Mouse (Mus musculus) CH12.LX (cell line): ENCODE measurements around the gene Olfr437. TPM values are rescaled to one million over a fixed set of nuclear protein-coding genes. Genes with fewer than 3 reads are reported as not detected.

Experiments
- DNase-seq: peaks from one replicate; pipeline ENCODE4 v3.0.0-alpha.2; 2013; ENCODE audit errors: extremely low read depth
- H3K27ac ChIP-seq: 2 replicates; pipeline ENCODE4 v1.5.1; 2012; ENCODE audit warnings: low read depth, mild to moderate bottlenecking, control low read depth, moderate library complexity; ENCODE audit not compliant: insufficient read depth
- H3K27me3 ChIP-seq: replicated peaks from 2 replicates; pipeline ENCODE3; 2012; ENCODE audit warnings: inconsistent platforms
- H3K36me3 ChIP-seq, 2 experiments: replicated peaks in 1 of 2; 2 replicates each; pipeline versions ENCODE3 to v1.6.1; 2012; ENCODE audit warnings: inconsistent platforms in 1 of 2, low read length in 1 of 2, mild to moderate bottlenecking in 1 of 2, mixed read lengths in 1 of 2, moderate library complexity in 1 of 2; ENCODE audit not compliant: control insufficient read depth in 1 of 2, insufficient read depth in 1 of 2
- H3K4me1 ChIP-seq, 2 experiments: 2 replicates each; pipeline ENCODE4 v1.6.1; 2012; ENCODE audit warnings: inconsistent platforms in 1 of 2, moderate library complexity in 1 of 2; ENCODE audit not compliant: insufficient read depth in 2 of 2, control insufficient read depth in 1 of 2
- H3K4me2 ChIP-seq: 2 replicates; pipeline ENCODE4 v1.6.1; 2012; ENCODE audit warnings: low read depth, mild to moderate bottlenecking, control low read depth; ENCODE audit not compliant: poor library complexity, insufficient read depth, severe bottlenecking
- H3K4me3 ChIP-seq, 3 experiments: fragments of 150-350 bp in 1 of 3; sonication (generic) in 1 of 3; replicated peaks in 1 of 3; 2 replicates each; pipeline versions ENCODE3 to v1.5.1; 2011 to 2012; ENCODE audit warnings: low read depth in 2 of 3, low read length in 2 of 3, mild to moderate bottlenecking in 2 of 3, moderate library complexity in 2 of 3, control low read depth in 1 of 3, improper control_type of control experiment in 1 of 3, inconsistent platforms in 1 of 3, mixed read lengths in 1 of 3; ENCODE audit not compliant: poor library complexity in 1 of 3
- H3K79me2 ChIP-seq: replicated peaks from 2 replicates; pipeline ENCODE4 v1.6.1; 2012; ENCODE audit warnings: mild to moderate bottlenecking, moderate library complexity; ENCODE audit not compliant: control insufficient read depth, poor library complexity, insufficient read depth, severe bottlenecking; ENCODE audit errors: extremely low read depth
- H3K9ac ChIP-seq: 2 replicates; pipeline ENCODE4 v1.6.1; 2012; ENCODE audit warnings: low read depth, mild to moderate bottlenecking, control low read depth, moderate library complexity; ENCODE audit not compliant: insufficient read depth
- H3K9me3 ChIP-seq: replicated peaks from 2 replicates; pipeline ENCODE3; 2012; ENCODE audit warnings: low read length, inconsistent platforms, mixed read lengths
- CHD2 ChIP-seq: IDR thresholded peaks from 2 replicates; pipeline ENCODE4 v1.6.1; 2011; ENCODE audit warnings: low read length, improper control_type of control experiment
- ETS1 ChIP-seq: conservative IDR thresholded peaks from 2 replicates; pipeline ENCODE4 v1.6.1; 2012; ENCODE audit warnings: low read depth, mild to moderate bottlenecking, inconsistent platforms, low read length, improper control_type of control experiment, moderate library complexity
- HCFC1 ChIP-seq: IDR thresholded peaks from 2 replicates; pipeline ENCODE4 v1.6.1; 2012; ENCODE audit warnings: low read depth, mild to moderate bottlenecking, inconsistent platforms, low read length, improper control_type of control experiment
- JUND ChIP-seq: conservative IDR thresholded peaks from 2 replicates; pipeline ENCODE4 v1.6.1; 2011; ENCODE audit warnings: low read depth, low read length, improper control_type of control experiment
- KAT2A ChIP-seq: IDR thresholded peaks from 2 replicates; pipeline ENCODE4 v1.6.1; 2012; ENCODE audit warnings: low read length, improper control_type of control experiment, inconsistent platforms; ENCODE audit not compliant: insufficient replicate concordance
- MAX ChIP-seq: IDR thresholded peaks from 2 replicates; pipeline ENCODE4 v1.6.1; 2011; ENCODE audit warnings: low read length, improper control_type of control experiment
- MEF2A ChIP-seq: IDR thresholded peaks from 2 replicates; pipeline ENCODE4 v1.6.1; 2014; ENCODE audit warnings: low read depth, mild to moderate bottlenecking, inconsistent platforms, low read length, improper control_type of control experiment, borderline replicate concordance
- MYC ChIP-seq: IDR thresholded peaks from 2 replicates; pipeline ENCODE4 v1.6.1; 2011; ENCODE audit warnings: low read depth, mild to moderate bottlenecking, improper control_type of control experiment, low read length
- POLR2AphosphoS2 ChIP-seq: IDR thresholded peaks from 2 replicates; pipeline ENCODE4 v1.6.1; 2011; ENCODE audit warnings: low read depth, low read length, improper control_type of control experiment
- RAD21 ChIP-seq: IDR thresholded peaks from 2 replicates; pipeline ENCODE4 v1.6.1; 2011; ENCODE audit warnings: low read depth, mild to moderate bottlenecking, low read length, improper control_type of control experiment, moderate library complexity
- SIN3A ChIP-seq: IDR thresholded peaks from 2 replicates; pipeline ENCODE4 v1.6.1; 2012; ENCODE audit warnings: low read length, improper control_type of control experiment, inconsistent platforms
- SMC3 ChIP-seq: IDR thresholded peaks from 2 replicates; pipeline ENCODE4 v1.6.1; 2011; ENCODE audit warnings: low read depth, low read length, improper control_type of control experiment
- TBP ChIP-seq: conservative IDR thresholded peaks from 2 replicates; pipeline ENCODE4 v1.6.1; 2011; ENCODE audit warnings: low read depth, low read length, improper control_type of control experiment
- USF1 ChIP-seq: IDR thresholded peaks from 2 replicates; pipeline ENCODE4 v1.6.1; 2014; ENCODE audit warnings: low read depth, mild to moderate bottlenecking, inconsistent platforms, low read length, improper control_type of control experiment
- ZKSCAN1 ChIP-seq: IDR thresholded peaks from 2 replicates; pipeline ENCODE4 v1.6.1; 2012; ENCODE audit warnings: low read depth, inconsistent platforms, low read length, improper control_type of control experiment, borderline replicate concordance
- dilution Hi-C: fragments of 300-500 bp; cut with MboI; formaldehyde crosslinking; loops from 2 replicates; pipeline ENCODE4 v1.14.3; 2020; ENCODE audit warnings: low sequenced_read_pairs; ENCODE audit not compliant: extremely low pct_unique_long_range_greater_than_20kb, extremely low pct_ligation_motif_present
- in situ Hi-C: fragments of 300-500 bp; cut with MboI; formaldehyde crosslinking; loops from 3 replicates; pipeline ENCODE4 v1.14.3; 2019; ENCODE audit warnings: low sequenced_read_pairs, low pct_ligation_motif_present, low pct_unique_long_range_greater_than_20kb, mixed read lengths
- polyA plus RNA-seq: library from polyadenylated mRNA; unstranded; fragments of >175 nt; gene quantifications from 2 replicates; pipeline ENCODE4 v1.2.1, GENCODE M21; 2012; ENCODE audit warnings: low read depth; ENCODE audit not compliant: insufficient read length
- total RNA-seq, 2 experiments: library from RNA; depleted of rRNA; stranded (reverse); fragments of 300-350 nt in 1 of 2; fragments of >200 nt in 1 of 2; gene quantifications; 2 replicates each; pipeline ENCODE4 v1.2.3; 2012 to 2014

The Olfr437 gene
- total and polyA plus RNA-seq, 3 experiments, result not detected

GRCm38 (mm10) chr6:43178129-43178528, 15.0 kb downstream of the Olfr437 start:
- H3K79me2 ChIP-seq, result no peaks in the 10 kb centered on the region
- H3K9me3 ChIP-seq, result no peaks in the 10 kb centered on the region
- no peaks in the 10 kb centered on the region for H3K4me1 ChIP-seq
- H3K4me2 ChIP-seq, result no peak overlapping the region
- H3K9ac ChIP-seq, result no peak overlapping the region
- TF ChIP-seq MAX, result no peak
- no peak for TF ChIP-seq ETS1
- no peak for TF ChIP-seq HCFC1
- TF ChIP-seq MYC, result no peak
- TF ChIP-seq, all 38 proteins: peak for 0
- DNase-seq, result no peak
- no peaks in the 10 kb centered on the region for H3K27me3 ChIP-seq
- in situ Hi-C loops, result no loop called here
- no peak overlapping the region for H3K4me3 ChIP-seq
- dilution Hi-C loops, result no loop called here
- no peak overlapping the region for H3K27ac ChIP-seq
- no peaks in the 10 kb centered on the region for H3K36me3 ChIP-seq

DNA sequence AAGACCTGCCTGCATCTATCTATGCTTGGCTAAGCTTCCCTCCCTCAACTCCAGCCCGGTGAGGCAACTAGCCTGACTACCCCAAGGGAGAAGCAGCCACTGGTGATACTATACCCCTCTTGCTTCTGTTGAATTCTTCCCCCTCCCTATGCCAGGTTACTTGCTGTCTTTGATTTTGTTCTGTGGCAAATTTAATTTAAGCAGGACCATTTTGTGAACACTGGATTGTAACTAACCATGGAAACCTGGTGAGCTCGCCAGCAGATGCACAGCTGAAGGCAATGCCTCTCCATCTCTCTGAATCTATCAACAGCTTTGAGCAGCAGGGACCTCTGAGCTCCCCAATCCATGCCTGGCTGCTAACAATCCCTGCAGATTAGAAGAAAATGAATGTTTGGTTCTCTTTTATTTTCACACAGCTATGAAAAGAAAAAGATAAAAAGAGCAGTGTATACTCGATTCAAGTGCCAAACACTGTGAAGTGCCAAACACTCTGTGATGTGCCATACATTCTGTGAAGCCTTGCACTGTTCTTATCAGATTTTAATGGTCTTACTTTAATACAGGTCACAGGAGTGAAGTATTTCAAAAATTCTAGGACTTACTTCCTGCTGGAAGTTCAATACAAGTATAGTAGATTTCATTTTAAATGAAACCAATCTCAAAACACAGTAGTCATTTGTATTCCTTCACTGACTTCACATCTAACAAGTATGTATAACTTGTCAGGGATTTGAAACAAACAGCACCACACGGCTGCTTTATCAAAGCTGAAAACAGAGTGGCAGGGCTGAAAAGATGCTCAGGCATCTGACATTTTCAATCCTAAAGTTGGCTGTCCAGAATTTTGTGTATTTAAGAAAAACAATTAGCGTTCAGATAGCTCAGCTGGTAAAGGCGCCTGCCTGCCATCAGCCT, 15.8 kb downstream of the Olfr437 start:
- TF ChIP-seq SMC3 (no peak), USF1 (no peak)
- Histone ChIP-seq H3K4me3 (no peak overlapping the region), H3K9me3 (no peaks in the 10 kb centered on the region), H3K27me3 (no peaks in the 10 kb centered on the region), H3K36me3 (no peaks in the 10 kb centered on the region), H3K27ac (no peak overlapping the region), H3K79me2 (no peaks in the 10 kb centered on the region), H3K4me2 (no peak overlapping the region), H3K4me1 (no peaks in the 10 kb centered on the region), H3K9ac (no peak overlapping the region)
- dilution Hi-C loops (no loop called here), in situ Hi-C loops (no loop called here)
- no peak for DNase-seq

- no peaks in the 10 kb centered on the region for H3K36me3 ChIP-seq
- dilution Hi-C loops, result no loop called here
- no peak for TF ChIP-seq RAD21
- TF ChIP-seq CHD2, result no peak
- no peak for TF ChIP-seq JUND
- no peak for TF ChIP-seq SIN3A
- no peak for TF ChIP-seq ZKSCAN1
- TF ChIP-seq ETS1, result no peak
- TF ChIP-seq KAT2A, result no peak
- no peak for TF ChIP-seq MEF2A
- TF ChIP-seq TBP, result no peak
- TF ChIP-seq POLR2AphosphoS2, result no peak
- in situ Hi-C loops, result no loop called here
- H3K27ac ChIP-seq, result no peak overlapping the region
- H3K9me3 ChIP-seq, result no peaks in the 10 kb centered on the region
- H3K9ac ChIP-seq, result no peak overlapping the region
- no peaks in the 10 kb centered on the region for H3K4me1 ChIP-seq
- no peak for DNase-seq
- no peak overlapping the region for H3K4me2 ChIP-seq
- H3K27me3 ChIP-seq, result no peaks in the 10 kb centered on the region
- no peaks in the 10 kb centered on the region for H3K79me2 ChIP-seq
- no peak overlapping the region for H3K4me3 ChIP-seq
Measured at GRCm38 (mm10) chr6:43190986-43191385, 27.9 kb downstream of the Olfr437 start.
